Mouse (Mus musculus) G1E (cell line): ENCODE measurements around the gene Bmf.

Source experiments
- CTCF ChIP-seq: IDR thresholded peaks from 2 replicates; pipeline ENCODE4 v1.5.1; 2012; ENCODE audit warnings: low read depth, low read length, inconsistent platforms, mixed read lengths
- GATA1 ChIP-seq: IDR thresholded peaks from 2 replicates; pipeline ENCODE4 v1.6.1; 2012; ENCODE audit warnings: borderline replicate concordance, low read length, inconsistent platforms, mixed read lengths
- GATA2 ChIP-seq: IDR thresholded peaks from 2 replicates; pipeline ENCODE4 v1.6.1; 2012; ENCODE audit warnings: low read depth, low read length, inconsistent platforms, borderline replicate concordance
- POLR2AphosphoS5 ChIP-seq: IDR thresholded peaks from 2 replicates; pipeline ENCODE4 v1.6.1; 2012; ENCODE audit warnings: low read depth, low read length, inconsistent platforms; ENCODE audit not compliant: insufficient replicate concordance
- TAL1 ChIP-seq: conservative IDR thresholded peaks from 2 replicates; pipeline ENCODE4 v1.6.1; 2012; ENCODE audit warnings: low read depth, low read length, inconsistent platforms, mixed read lengths

DNA sequence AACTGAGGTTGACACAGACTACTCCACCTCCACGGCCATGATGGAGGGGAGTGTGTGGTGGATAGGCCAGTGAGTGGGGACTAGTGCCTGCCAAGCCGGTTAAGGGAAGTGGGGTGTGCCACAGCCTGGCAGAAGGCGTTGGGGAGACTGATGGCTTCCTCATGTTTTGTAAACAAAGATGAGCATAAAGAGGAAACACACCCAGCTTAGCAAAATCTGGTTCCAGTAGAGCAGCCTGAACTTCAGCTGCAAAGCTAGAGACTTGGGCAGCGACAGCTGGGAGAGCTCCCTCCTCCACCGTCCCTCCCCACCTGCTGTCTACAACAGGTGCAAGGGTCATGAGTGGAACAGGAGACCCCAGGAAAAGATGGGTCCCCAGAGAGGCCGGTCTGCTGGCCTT is 15.5 kb downstream of the Bmf start:
- no peak for TF ChIP-seq CTCF
- TF ChIP-seq GATA1: no peak
- TF ChIP-seq TAL1: no peak
- no peak for TF ChIP-seq POLR2AphosphoS5
- no peak for TF ChIP-seq GATA2
